Mouse (Mus musculus) kidney, adult 2 months (tissue): ENCODE data around the gene Cenpu.

ENCODE experiments used
- CTCF ChIP-seq: fragments of 200-500 bp; conservative IDR thresholded peaks from 2 replicates; pipeline ENCODE4 v1.5.1; 2011; ENCODE audit warnings: low read depth, mild to moderate bottlenecking, control low read depth, low read length, moderate library complexity, mixed read lengths; ENCODE audit not compliant: insufficient read depth, insufficient read length
- POLR2A ChIP-seq: fragments of 200-500 bp; IDR thresholded peaks from one replicate; pipeline ENCODE4 v1.6.1; 2011; ENCODE audit warnings: low read depth, low read length, control low read depth

DNA sequence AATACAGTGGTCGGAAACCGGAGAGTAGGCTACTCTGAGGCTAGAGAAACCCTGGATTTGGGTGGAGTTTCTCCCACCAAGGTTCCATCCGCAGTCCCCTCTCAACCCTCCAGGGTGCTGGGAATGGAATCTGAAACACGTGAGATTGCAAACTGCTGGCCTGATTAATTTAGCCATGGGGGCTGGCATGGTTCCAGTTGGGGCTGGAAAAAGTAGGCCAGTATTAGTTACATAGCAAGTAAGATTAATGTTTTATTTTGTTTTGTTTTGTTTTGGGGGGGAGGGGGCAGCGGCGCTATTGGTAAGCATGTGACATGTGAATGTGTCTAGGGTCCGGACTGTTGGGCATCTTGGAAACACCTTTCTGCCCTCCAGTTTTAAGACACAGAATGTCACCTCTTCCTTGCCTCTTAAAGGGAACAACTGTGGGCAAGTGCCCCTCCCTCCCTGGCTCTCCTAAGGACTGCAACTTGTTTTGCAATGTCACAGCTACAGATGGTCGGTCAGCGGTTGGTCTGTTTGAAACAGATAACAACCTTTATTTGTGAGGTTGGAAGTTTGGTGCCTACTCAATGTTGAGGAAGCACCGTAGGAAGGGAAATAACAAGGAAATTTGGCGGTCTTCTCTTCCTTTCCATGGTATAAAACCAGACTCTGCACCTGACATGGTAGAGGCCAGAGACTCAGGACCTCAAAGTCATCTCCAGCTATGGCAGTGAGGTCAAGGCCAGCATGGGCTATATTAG, 5.2 kb upstream of the Cenpu start:
- peak; percentile 24; the same call in 1 of the 2 replicates for TF ChIP-seq CTCF
- no peak for TF ChIP-seq POLR2A
